Mouse (Mus musculus): ENCODE measurements around the gene Mtrex. TPM values are rescaled to one million over a fixed set of nuclear protein-coding genes. Genes with fewer than 3 reads are reported as not detected.

Mtrex gene
- total and polyA plus RNA-seq, 2 experiments from 2014 or later, result 14.3 to 22.3 TPM

DNA sequence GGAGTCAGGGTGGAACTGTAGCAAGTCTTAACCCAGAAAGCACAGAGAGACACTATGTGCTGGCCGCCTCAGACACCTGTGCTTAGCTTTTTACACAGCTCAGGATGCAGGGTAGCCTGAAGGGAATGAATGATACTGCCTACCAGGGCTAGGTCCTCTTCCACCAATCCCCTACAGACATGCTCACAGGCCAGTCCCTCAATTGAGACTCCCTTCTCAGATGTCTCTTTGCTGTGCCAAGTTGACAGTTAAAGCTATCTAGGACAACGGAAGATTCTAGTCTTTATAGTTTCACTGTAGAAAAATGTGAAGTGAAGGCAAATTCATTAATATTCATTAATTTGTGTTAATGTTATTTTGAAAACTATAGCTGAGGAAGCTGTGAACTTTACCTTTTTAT lies 90.2 kb downstream of the Mtrex start:
- ATAC-seq (ENCODE audit: insufficient read depth, low read depth) (no peak), DNase-seq (ENCODE audit: low spot score) (no peak)
- Histone ChIP-seq H3K9me3 (replicated peaks; ENCODE audit: control insufficient read depth, low read length) (no peaks in the 10 kb centered on the region), H3K27me3 (ENCODE audit: control insufficient read depth, insufficient read depth, low read length) (no peaks in the 10 kb centered on the region), H3K4me1 (ENCODE audit: control insufficient read depth, insufficient read depth) (no peaks in the 10 kb centered on the region), H3K36me3 (replicated peaks; ENCODE audit: control insufficient read depth, insufficient read depth, low read length) (0 out of 2 replicates have a peak, but pooled peaks cover 5% of the 10 kb centered on the region), H3K9ac (replicated peaks; ENCODE audit: low read depth, low read length) (no peak overlapping the region), H3K4me2 (ENCODE audit: low read depth, low read length) (no peak overlapping the region), H3K4me3 (ENCODE audit: low read depth, low read length) (no peak overlapping the region), H3K27ac (ENCODE audit: low read depth) (no peak overlapping the region)
- 86% methylated on average over 2 of the region's 2 CpGs for WGBS
- TF ChIP-seq CTCF (IDR thresholded peaks at IDR 0.05; ENCODE audit: low read depth) (no peak), EP300 (IDR thresholded peaks at IDR 0.05; ENCODE audit: low read depth) (no peak)

DNA sequence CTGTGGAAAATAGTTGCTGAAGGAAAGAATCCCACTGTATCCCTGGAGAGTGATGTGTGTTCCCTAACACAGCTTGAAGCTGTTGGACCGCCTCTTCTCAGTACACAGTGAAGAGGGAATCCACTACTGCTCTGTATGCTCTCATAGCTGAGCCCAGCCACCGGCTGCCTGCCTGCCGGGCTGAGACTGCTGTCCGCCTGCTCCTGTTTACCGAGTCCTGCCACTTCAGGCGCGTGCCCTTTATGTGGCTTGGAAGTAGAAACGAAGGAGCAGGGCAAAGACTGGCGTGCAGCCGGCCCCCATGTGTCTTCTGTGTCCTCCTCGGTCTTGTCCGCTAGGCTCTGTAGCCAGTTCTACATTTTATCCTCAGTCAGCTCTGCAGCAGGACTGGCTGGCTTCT lies 92.1 kb downstream of the Mtrex start:
- H3K27ac ChIP-seq (ENCODE audit: low read depth), result peak overlapping the region; percentile 52; the same call in 1 of the 2 replicates
- DNase-seq (ENCODE audit: low spot score) (peak; percentile 50), ATAC-seq (ENCODE audit: insufficient read depth, low read depth) (peak; percentile 67; the same call in 1 of the 2 replicates)
- no peaks in the 10 kb centered on the region for H3K27me3 ChIP-seq (ENCODE audit: control insufficient read depth, insufficient read depth, low read length)
- no peak overlapping the region for H3K4me3 ChIP-seq (ENCODE audit: low read depth, low read length)
- H3K9me3 ChIP-seq (replicated peaks; ENCODE audit: control insufficient read depth, low read length), result no peaks in the 10 kb centered on the region
- H3K9ac ChIP-seq (replicated peaks; ENCODE audit: low read depth, low read length), result 0 out of 2 replicates have a peak overlapping the region, but pooled peaks have one; percentile 35
- TF ChIP-seq EP300 (IDR thresholded peaks at IDR 0.05; ENCODE audit: low read depth), result no peak
- TF ChIP-seq CTCF (IDR thresholded peaks at IDR 0.05; ENCODE audit: low read depth), result no peak
- no peaks in the 10 kb centered on the region for H3K4me1 ChIP-seq (ENCODE audit: control insufficient read depth, insufficient read depth)
- no peaks in the 10 kb centered on the region for H3K36me3 ChIP-seq (replicated peaks; ENCODE audit: control insufficient read depth, insufficient read depth, low read length)
- WGBS, result 29% methylated on average over 12 of the region's 12 CpGs
- peak overlapping the region; percentile 43 for H3K4me2 ChIP-seq (ENCODE audit: low read depth, low read length)

DNA sequence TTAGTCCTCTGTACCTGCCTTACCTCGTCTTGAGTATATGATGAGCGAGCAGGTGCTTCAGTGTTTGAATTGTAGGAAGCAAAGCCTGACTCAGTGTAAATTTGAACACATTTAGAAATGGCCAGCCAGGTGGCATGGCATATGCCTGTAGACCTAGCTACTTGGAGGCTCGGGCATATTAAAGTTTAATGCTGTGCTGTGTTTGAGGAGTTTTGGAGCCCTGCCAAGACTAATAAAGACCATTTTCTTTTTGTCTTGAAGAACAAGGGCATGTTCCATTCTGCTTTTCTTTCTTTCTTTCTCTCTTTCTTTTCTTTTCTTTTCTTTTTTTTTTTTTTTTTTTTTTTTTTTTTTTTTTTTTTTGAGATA lies 93.3 kb downstream of the Mtrex start:
- Histone ChIP-seq H3K9me3 (replicated peaks; ENCODE audit: control insufficient read depth, low read length) (no peaks in the 10 kb centered on the region), H3K9ac (replicated peaks; ENCODE audit: low read depth, low read length) (no peak overlapping the region), H3K4me1 (ENCODE audit: control insufficient read depth, insufficient read depth) (no peaks in the 10 kb centered on the region), H3K27me3 (ENCODE audit: control insufficient read depth, insufficient read depth, low read length) (no peaks in the 10 kb centered on the region), H3K4me2 (ENCODE audit: low read depth, low read length) (no peak overlapping the region), H3K4me3 (ENCODE audit: low read depth, low read length) (no peak overlapping the region), H3K36me3 (replicated peaks; ENCODE audit: control insufficient read depth, insufficient read depth, low read length) (no peaks in the 10 kb centered on the region), H3K27ac (ENCODE audit: low read depth) (no peak overlapping the region)
- WGBS, result 78% methylated on average over 3 of the region's 3 CpGs
- DNase-seq (ENCODE audit: low spot score) (no peak), ATAC-seq (ENCODE audit: insufficient read depth, low read depth) (no peak)
- TF ChIP-seq CTCF (IDR thresholded peaks at IDR 0.05; ENCODE audit: low read depth), result no peak
- no peak for TF ChIP-seq EP300 (IDR thresholded peaks at IDR 0.05; ENCODE audit: low read depth)

DNA sequence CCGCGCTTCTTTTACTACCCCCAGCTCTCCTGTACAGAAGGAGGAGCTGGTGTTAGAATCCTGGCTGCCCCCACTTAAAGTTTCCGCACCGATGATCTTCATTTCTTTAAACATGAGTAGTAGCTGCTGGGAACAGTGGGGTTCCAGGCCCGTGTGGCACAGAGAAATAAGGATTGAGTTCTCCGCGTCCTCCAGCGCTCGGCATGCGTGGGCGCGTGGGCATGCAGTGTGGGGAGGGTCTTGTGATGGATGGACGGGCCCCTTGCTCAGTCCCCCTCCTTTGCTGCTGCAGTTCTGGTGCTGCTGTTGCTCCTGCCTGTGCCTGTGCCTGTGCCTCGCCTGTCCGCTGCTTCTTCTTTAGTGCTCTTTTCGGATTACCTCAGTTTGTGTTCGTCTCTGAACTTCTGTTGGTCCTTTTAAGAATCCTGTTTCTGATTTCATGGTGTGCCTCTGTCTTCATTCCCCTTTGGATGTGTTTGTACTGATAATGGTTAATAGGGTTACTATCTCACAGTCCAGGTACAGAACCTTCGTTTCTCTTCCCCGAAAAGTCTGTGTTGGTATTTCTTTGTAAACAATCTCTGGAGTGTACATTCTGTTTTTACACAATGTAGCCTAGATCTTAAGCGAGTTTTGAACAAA lies 93.8 kb downstream of the Mtrex start:
- TF ChIP-seq EP300 (IDR thresholded peaks at IDR 0.05; ENCODE audit: low read depth), result no peak
- TF ChIP-seq CTCF (IDR thresholded peaks at IDR 0.05; ENCODE audit: low read depth), result no peak
- Histone ChIP-seq H3K27me3 (ENCODE audit: control insufficient read depth, insufficient read depth, low read length) (no peaks in the 10 kb centered on the region), H3K4me2 (ENCODE audit: low read depth, low read length) (no peak overlapping the region), H3K4me3 (ENCODE audit: low read depth, low read length) (no peak overlapping the region), H3K27ac (ENCODE audit: low read depth) (no peak overlapping the region), H3K4me1 (ENCODE audit: control insufficient read depth, insufficient read depth) (no peaks in the 10 kb centered on the region), H3K9ac (replicated peaks; ENCODE audit: low read depth, low read length) (no peak overlapping the region), H3K36me3 (replicated peaks; ENCODE audit: control insufficient read depth, insufficient read depth, low read length) (no peaks in the 10 kb centered on the region), H3K9me3 (replicated peaks; ENCODE audit: control insufficient read depth, low read length) (no peaks in the 10 kb centered on the region)
- WGBS, result 88% methylated on average over 20 of the region's 20 CpGs
- no peak for DNase-seq (ENCODE audit: low spot score)
- no peak for ATAC-seq (ENCODE audit: insufficient read depth, low read depth)

DNA sequence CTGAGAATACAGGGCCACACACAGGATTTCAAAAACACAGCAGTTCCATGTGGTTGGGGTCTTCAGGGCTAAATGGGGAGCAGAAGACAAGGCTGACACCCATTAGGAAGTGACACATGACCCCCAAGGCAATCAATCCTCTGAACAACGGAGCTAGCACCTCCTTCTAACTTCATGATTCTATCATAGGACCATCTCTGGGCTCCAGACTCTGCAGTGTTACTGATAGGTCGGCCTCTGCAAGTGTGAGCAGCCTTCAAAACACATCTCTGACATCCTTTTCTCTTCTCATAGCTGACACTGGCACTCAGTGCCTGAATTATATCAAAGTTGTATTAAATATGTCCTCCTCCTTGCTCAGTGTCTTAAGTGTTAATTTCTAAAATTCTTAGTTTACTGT lies 94.6 kb downstream of the Mtrex start:
- 60% methylated on average over 2 of the region's 2 CpGs for WGBS

DNA sequence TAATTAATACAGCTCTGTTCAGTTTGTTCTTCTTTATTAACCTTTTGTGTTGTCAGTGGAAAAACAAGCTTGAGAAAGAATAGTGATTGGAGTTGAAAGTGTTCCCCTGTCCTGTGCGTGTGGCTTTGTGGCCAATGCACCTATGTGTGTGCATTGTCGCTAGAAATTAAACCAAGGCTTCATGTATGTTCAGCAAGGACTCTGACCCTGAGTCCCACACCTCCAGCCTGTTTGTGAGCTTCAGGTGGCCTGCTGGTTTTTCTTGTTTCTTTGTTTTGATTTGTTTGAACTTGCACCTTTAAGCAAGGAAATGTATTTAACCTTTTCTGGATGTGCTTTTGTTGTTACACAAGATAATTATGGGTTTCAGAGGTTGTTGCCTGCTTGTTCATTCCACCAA lies 97.6 kb downstream of the Mtrex start:
- Histone ChIP-seq H3K27ac (ENCODE audit: low read depth) (no peak overlapping the region), H3K27me3 (ENCODE audit: control insufficient read depth, insufficient read depth, low read length) (no peaks in the 10 kb centered on the region), H3K4me3 (ENCODE audit: low read depth, low read length) (no peak overlapping the region), H3K4me2 (ENCODE audit: low read depth, low read length) (no peak overlapping the region), H3K9me3 (replicated peaks; ENCODE audit: control insufficient read depth, low read length) (no peaks in the 10 kb centered on the region), H3K9ac (replicated peaks; ENCODE audit: low read depth, low read length) (no peak overlapping the region), H3K36me3 (replicated peaks; ENCODE audit: control insufficient read depth, insufficient read depth, low read length) (peaks cover 8% of the 10 kb centered on the region; the same call in 1 of the 2 replicates), H3K4me1 (ENCODE audit: control insufficient read depth, insufficient read depth) (no peaks in the 10 kb centered on the region)
- ATAC-seq (ENCODE audit: insufficient read depth, low read depth), result no peak
- DNase-seq (ENCODE audit: low spot score), result no peak
- TF ChIP-seq EP300 (IDR thresholded peaks at IDR 0.05; ENCODE audit: low read depth) (no peak), CTCF (IDR thresholded peaks at IDR 0.05; ENCODE audit: low read depth) (no peak)
- 91% methylated on average over 2 of the region's 2 CpGs for WGBS

More for the DNA sequence above, 94.6 kb downstream of the Mtrex start:
- Histone ChIP-seq H3K9ac (replicated peaks; ENCODE audit: low read depth, low read length) (no peak overlapping the region), H3K36me3 (replicated peaks; ENCODE audit: control insufficient read depth, insufficient read depth, low read length) (no peaks in the 10 kb centered on the region), H3K27ac (ENCODE audit: low read depth) (no peak overlapping the region), H3K4me2 (ENCODE audit: low read depth, low read length) (no peak overlapping the region), H3K4me1 (ENCODE audit: control insufficient read depth, insufficient read depth) (no peaks in the 10 kb centered on the region), H3K9me3 (replicated peaks; ENCODE audit: control insufficient read depth, low read length) (no peaks in the 10 kb centered on the region), H3K4me3 (ENCODE audit: low read depth, low read length) (no peak overlapping the region), H3K27me3 (ENCODE audit: control insufficient read depth, insufficient read depth, low read length) (no peaks in the 10 kb centered on the region)
- TF ChIP-seq CTCF (IDR thresholded peaks at IDR 0.05; ENCODE audit: low read depth) (no peak), EP300 (IDR thresholded peaks at IDR 0.05; ENCODE audit: low read depth) (no peak)
- DNase-seq (ENCODE audit: low spot score), result no peak
- ATAC-seq (ENCODE audit: insufficient read depth, low read depth), result no peak
